8 mouse cellular contexts compared by ENCODE assay signal in the genomic region with DNA sequence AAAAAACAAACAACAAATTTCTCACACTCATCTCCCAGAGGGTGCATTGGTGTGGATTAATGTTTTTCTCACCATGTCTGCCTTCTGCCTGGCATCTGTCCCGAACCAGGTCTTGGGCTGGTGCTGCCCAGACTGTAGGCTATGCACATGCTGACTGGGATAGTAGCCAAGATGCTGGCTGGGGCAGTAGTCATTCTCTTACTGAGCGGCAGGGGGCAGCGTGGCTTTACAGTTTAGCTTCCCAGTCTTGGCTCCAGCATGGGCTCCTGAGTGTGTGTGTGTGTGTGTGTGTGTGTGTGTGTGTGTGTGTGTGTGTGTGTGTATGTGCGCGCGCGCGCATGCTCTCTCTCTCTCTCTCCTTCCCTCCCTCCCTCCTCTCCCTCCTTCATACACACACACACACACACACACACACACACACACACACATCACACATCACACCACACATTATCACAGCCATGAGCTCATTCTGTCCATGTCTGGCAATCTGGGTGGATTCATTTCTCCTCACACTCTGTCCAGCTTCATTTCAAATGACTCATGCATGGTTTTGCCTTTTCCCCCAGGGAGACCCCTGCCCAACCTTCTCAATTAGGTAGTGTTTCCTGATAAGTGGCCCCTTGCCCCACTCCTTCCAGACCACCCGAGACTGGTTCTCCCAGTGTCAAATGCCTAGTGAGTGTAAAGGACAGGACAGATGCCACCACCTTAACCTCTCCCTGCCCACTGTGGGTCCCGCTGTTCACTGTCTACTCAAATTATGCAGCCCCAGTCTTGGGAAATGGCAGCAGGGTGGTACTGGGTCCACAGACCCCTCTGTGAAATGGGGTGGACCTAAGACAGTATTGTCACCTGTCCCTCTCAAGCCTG. TPM values are rescaled to one million over a fixed set of nuclear protein-coding genes. Genes with fewer than 3 reads are reported as not detected.
DNase-seq lines count a peak whose midpoint lies in the region; ATAC-seq and TF ChIP-seq lines count a peak whose summit lies in the region.
"Had no signal": no experiment of that assay in that cellular context is flagged by ENCODE, and none has a peak within 500 bp of the region (broad histone marks: within the 10 kb centered on the region; RNA-seq: fewer than 3 reads in every experiment).

No protein-coding gene starts in this region.

- no peak overlapping the region for H3K27ac ChIP-seq in ES-E14 (ENCODE audit: insufficient read depth, low read depth, low read length, poor library complexity, severe bottlenecking)
- no peak overlapping the region for H3K27ac ChIP-seq in embryonic facial prominence, embryonic 14.5 days (replicated peaks; ENCODE audit: low read depth, low read length)
- H3K27ac ChIP-seq in heart, postnatal 0 days (ENCODE audit: low read depth): no peak overlapping the region

- no peak overlapping the region for H3K4me3 ChIP-seq in ES-E14 (ENCODE audit: insufficient read depth in 1 of 2, low read depth in 1 of 2, low read length in 2 of 2, poor library complexity in 1 of 2, severe bottlenecking in 1 of 2)
- no peak overlapping the region for H3K4me3 ChIP-seq in embryonic facial prominence, embryonic 14.5 days (ENCODE audit: low read depth, low read length)
- no peak overlapping the region for H3K4me3 ChIP-seq in heart, postnatal 0 days (ENCODE audit: low read depth, low read length)

- no peak overlapping the region for H3K4me2 ChIP-seq in embryonic facial prominence, embryonic 14.5 days (ENCODE audit: low read depth, low read length)
- H3K4me2 ChIP-seq in heart, postnatal 0 days (ENCODE audit: low read depth, low read length): no peak overlapping the region

- no peak overlapping the region for H3K9ac ChIP-seq in ES-E14 (ENCODE audit: insufficient read depth, low read depth, low read length, poor library complexity, severe bottlenecking)
- no peak overlapping the region for H3K9ac ChIP-seq in embryonic facial prominence, embryonic 14.5 days (ENCODE audit: low read depth, low read length)
- no peak overlapping the region for H3K9ac ChIP-seq in heart, postnatal 0 days (replicated peaks; ENCODE audit: low read depth, low read length)

- in situ Hi-C loops in ES-E14 (cut with MboI; ENCODE audit: low sequenced_read_pairs in 2 of 2, unreplicated experiment in 2 of 2): loop anchor here (5.0 kb wide), 1 partner anchor 179 kb away; no protein-coding TSS in a partner anchor

- peak; percentile 90 for TF ChIP-seq CTCF in heart, postnatal 0 days (IDR thresholded peaks at IDR 0.05; ENCODE audit: low read depth)

- H3K27me3 ChIP-seq in embryonic facial prominence, embryonic 14.5 days (replicated peaks; ENCODE audit: control insufficient read depth, insufficient read depth, low read length): peaks cover 36% of the 10 kb centered on the region
- H3K27me3 ChIP-seq in heart, postnatal 0 days (ENCODE audit: control insufficient read depth, insufficient read depth, low read length): peaks cover 63% of the 10 kb centered on the region

- 28% methylated on average over 7 of the region's 10 CpGs for WGBS in embryonic facial prominence, embryonic 14.5 days
- WGBS in heart, postnatal 0 days: 22% methylated on average over 5 of the region's 10 CpGs

- no peak for TF ChIP-seq EP300 in heart, postnatal 0 days (IDR thresholded peaks at IDR 0.05; ENCODE audit: low read depth)

- ATAC-seq in embryonic facial prominence, embryonic 14.5 days (ENCODE audit: low read depth): peak; percentile 41; the same call in 1 of the 2 replicates
- peak; percentile 27; the same call in 1 of the 2 replicates for ATAC-seq in heart, postnatal 0 days (ENCODE audit: insufficient read depth, low read depth)

- peak; percentile 85 for DNase-seq in ES-E14 (ENCODE audit: low read depth, low spot score)
- DNase-seq in adrenal gland, postnatal 25 days: peak; percentile 78
- DNase-seq in embryonic facial prominence, embryonic 14.5 days (ENCODE audit: low spot score): peak; percentile 91
- peak; percentile 86 for DNase-seq in heart, postnatal 0 days (ENCODE audit: low spot score)
- peak; percentile 92 to 94 for DNase-seq in layer of hippocampus, postnatal 14 days (ENCODE audit: low spot score in 2 of 2)
- peak; percentile 86 for DNase-seq in mesoderm, embryonic 11.5 days (ENCODE audit: low read depth, low spot score)
- DNase-seq in skeletal muscle tissue, adult 2 months (ENCODE audit: low read depth, low spot score): peak; percentile 89

- no peaks in the 10 kb centered on the region for H3K9me3 ChIP-seq in ES-E14 (ENCODE audit: control insufficient read depth, insufficient read depth, low read depth, low read length)
- H3K9me3 ChIP-seq in embryonic facial prominence, embryonic 14.5 days (ENCODE audit: control insufficient read depth, low read length): no peaks in the 10 kb centered on the region
- no peaks in the 10 kb centered on the region for H3K9me3 ChIP-seq in heart, postnatal 0 days (replicated peaks; ENCODE audit: control insufficient read depth, low read length)

- no peaks in the 10 kb centered on the region for H3K36me3 ChIP-seq in ES-E14 (ENCODE audit: control insufficient read depth, insufficient read depth, low read length, poor library complexity, severe bottlenecking)
- no peaks in the 10 kb centered on the region for H3K36me3 ChIP-seq in embryonic facial prominence, embryonic 14.5 days (ENCODE audit: control insufficient read depth, insufficient read depth, low read length)
- no peaks in the 10 kb centered on the region for H3K36me3 ChIP-seq in heart, postnatal 0 days (replicated peaks; ENCODE audit: control insufficient read depth, insufficient read depth, low read length)

- peaks cover 0 to 2% of the 10 kb centered on the region in 2 experiments; a peak in 1 of 4 replicates for H3K4me1 ChIP-seq in ES-E14 (ENCODE audit: control insufficient read depth in 2 of 2, insufficient read depth in 2 of 2, low read length in 2 of 2, poor library complexity in 1 of 2)
- H3K4me1 ChIP-seq in embryonic facial prominence, embryonic 14.5 days (ENCODE audit: control insufficient read depth, insufficient read depth, low read length): no peaks in the 10 kb centered on the region
- peaks cover 3% of the 10 kb centered on the region; the same call in 1 of the 2 replicates for H3K4me1 ChIP-seq in heart, postnatal 0 days (ENCODE audit: control insufficient read depth, insufficient read depth)

TF ChIP-seq in ES-E14, 5 proteins besides CTCF, POLR2A, EP300 and RAD21:
- peak; percentile 69 for TF ChIP-seq ZNF384 (IDR thresholded peaks at IDR 0.05; ENCODE audit: low read depth, low read length)
- TF ChIP-seq ZC3H11A (IDR thresholded peaks at IDR 0.05; ENCODE audit: borderline replicate concordance, low read depth, low read length): peak; percentile 36; the same call in 1 of the 2 replicates
- no peak for TF ChIP-seq MAFK (IDR thresholded peaks at IDR 0.05; ENCODE audit: insufficient read depth, low read depth, low read length)
- no peak for TF ChIP-seq HCFC1 (IDR thresholded peaks at IDR 0.05; ENCODE audit: borderline replicate concordance, insufficient read depth, low read length)
- TF ChIP-seq CHD2 (IDR thresholded peaks at IDR 0.05; ENCODE audit: low read depth, low read length): no peak
TF ChIP-seq in ES-E14: peak in this region for 2.

RNA-seq across cellular contexts. Expression of a gene that starts 3.8 kb away (rescaled TPM):
- total RNA-seq in ES-E14 (2012; rRNA removed): 3.0 and 5.8 TPM in 2 replicates
- total RNA-seq in adrenal gland, postnatal 25 days (2021): 1.00 and 1.1 TPM in 2 replicates
- polyA plus RNA-seq in embryonic facial prominence, embryonic 14.5 days (2014; fragmentation: Nextera tagmentation; extraction: Ambion mirVana): 4.8 and 5.8 TPM in 2 replicates
- 3.4 and 4.0 TPM in 2 replicates for total RNA-seq in heart, postnatal 0 days (2014; rRNA removed; ENCODE audit: low replicate concordance)
- polyA plus RNA-seq in heart, postnatal 0 days (2015; fragmentation: Nextera tagmentation; extraction: Ambion mirVana): 2.8 and 2.9 TPM in 2 replicates
- total RNA-seq in layer of hippocampus, postnatal 14 days (2021): 1 to 10 TPM; 3.7 to 4.1 TPM

RNA-seq across cellular contexts. Expression of a gene that starts 12.4 kb away (rescaled TPM):
- total RNA-seq in ES-E14 (2012; rRNA removed): 0.85 and 1.8 TPM in 2 replicates
- total RNA-seq in adrenal gland, postnatal 25 days (2021): not detected in 2 replicates
- 0.77 and 0.78 TPM in 2 replicates for polyA plus RNA-seq in embryonic facial prominence, embryonic 14.5 days (2014; fragmentation: Nextera tagmentation; extraction: Ambion mirVana)
- total RNA-seq in heart, postnatal 0 days (2014; rRNA removed; ENCODE audit: low replicate concordance): not detected in 2 replicates
- not detected in 2 replicates for polyA plus RNA-seq in heart, postnatal 0 days (2015; fragmentation: Nextera tagmentation; extraction: Ambion mirVana)
- not detected for total RNA-seq in layer of hippocampus, postnatal 14 days (2021)
- polyA plus RNA-seq: liver, embryonic 16.5 days had no signal
